Mouse (Mus musculus): ENCODE measurements around the gene Rasal3. TPM values are rescaled to one million over a fixed set of nuclear protein-coding genes. Genes with fewer than 3 reads are reported as not detected.

Rasal3 gene
- 10 to 100 TPM; 33.3 to 40.7 TPM for total RNA-seq (2023)

GRCm38 (mm10) chr17:32403417-32403816, at the start of gene Rasal3:
TSS of gene Rasal3 (minus strand) at chr17:32403583.

GRCm38 (mm10) chr17:32452482-32452881, 49.1 kb upstream of the Rasal3 start, which contains the start of gene Cyp4f39:
TSS of gene Cyp4f39 (plus strand) at chr17:32452723.

GRCm38 (mm10) chr17:32424034-32424433, 20.7 kb upstream of the Rasal3 start, which contains the start of gene Pglyrp2:
TSS of gene Pglyrp2 (minus strand) at chr17:32424167.

GRCm38 (mm10) chr17:32389101-32389659, 14.2 kb downstream of the Rasal3 start, which contains the start of gene Wiz:
TSS of gene Wiz (minus strand) at chr17:32389439.

GRCm38 (mm10) chr17:32350382-32350983, 52.9 kb downstream of the Rasal3 start, which contains the start of gene Akap8l:
TSS of gene Akap8l (minus strand) at chr17:32350607.

Other genes starting within 250 kb of the Rasal3 start
- under 1 TPM; 0.10 to 0.30 TPM for gene Notch3, start 236.7 kb downstream of the Rasal3 start, total RNA-seq (2023)
- gene Ephx3, start 214.0 kb downstream of the Rasal3 start, total RNA-seq (2023): 1 to 10 TPM; 1.1 to 1.3 TPM
- gene Brd4, start 118.9 kb downstream of the Rasal3 start, total RNA-seq (2023): 100 to 1,000 TPM; 257 to 280 TPM
- gene Akap8, start 82.3 kb downstream of the Rasal3 start, total RNA-seq (2023): 100 to 1,000 TPM; 134 to 141 TPM
- gene Akap8l, start 53.0 kb downstream of the Rasal3 start, total RNA-seq (2023): 10 to 100 TPM; 81.7 to 94.4 TPM
- 10 to 100 TPM; 30.7 to 31.2 TPM for gene Wiz, start 14.1 kb downstream of the Rasal3 start, total RNA-seq (2023)
- gene Pglyrp2, start 20.6 kb upstream of the Rasal3 start, total RNA-seq (2023): under 1 TPM; 0.36 to 0.45 TPM
- not detected for gene Cyp4f39, start 49.1 kb upstream of the Rasal3 start, total RNA-seq (2023)
- gene Cyp4f17, start 102.5 kb upstream of the Rasal3 start, total RNA-seq (2023): under 1 TPM; 0.37 to 0.76 TPM
- gene Cyp4f16, start 133.0 kb upstream of the Rasal3 start, total RNA-seq (2023): 100 to 1,000 TPM; 134 to 138 TPM
- 10 to 100 TPM; 12.3 to 15.2 TPM for gene Cyp4f37, start 217.7 kb upstream of the Rasal3 start, total RNA-seq (2023)

All from monocyte, adult 59 days (primary cell).